Mouse (Mus musculus): ENCODE results near the gene Dst.

DNA sequence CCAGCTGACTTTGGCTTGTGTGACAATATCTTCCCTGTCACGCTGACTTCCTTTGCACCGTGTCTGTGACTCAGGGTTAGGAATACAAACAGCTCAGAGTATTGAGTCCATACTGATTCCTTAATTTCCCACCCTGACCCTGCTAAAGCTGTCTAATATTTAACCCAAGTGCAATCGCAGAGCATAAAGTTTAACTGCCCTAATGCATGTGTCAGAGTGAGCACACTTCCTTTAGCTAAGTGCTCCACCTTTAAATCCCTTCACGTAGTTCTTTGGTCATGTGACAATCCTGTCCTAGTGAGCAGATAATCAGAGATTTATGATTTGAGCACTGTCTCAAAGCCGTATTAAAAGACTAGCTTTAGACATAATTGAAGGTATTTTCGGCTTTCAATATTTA lies 212.6 kb downstream of the Dst start:
- TF ChIP-seq CTCF (IDR thresholded peaks at IDR 0.05) (no peak), EP300 (IDR thresholded peaks at IDR 0.05; ENCODE audit: insufficient read depth, low read depth, low read length) (no peak)
